Mouse (Mus musculus) stomach, embryonic 14.5 days (tissue): ENCODE data around the gene Fcgr1. TPM values are rescaled to one million over a fixed set of nuclear protein-coding genes. Genes with fewer than 3 reads are reported as not detected.
"Not testable (repeated sequence)": the region's sequence is repeated elsewhere in the genome, so short reads cannot be mapped to it uniquely, and the experiment has no call there.

Source experiments
- ATAC-seq: fragments of 200-750 bp; cut with Nextera tagmentation; 2 replicates; pipeline ENCODE4 v1.8.0; 2017; ENCODE audit warnings: low read depth, moderate TSS enrichment; ENCODE audit not compliant: insufficient number of reproducible peaks, insufficient read depth, low FRiP score
- H3K27ac ChIP-seq: fragments of 300-500 bp; sonication (generic); 2 replicates; pipeline ENCODE4 v1.5.1; 2014; ENCODE audit warnings: mild to moderate bottlenecking, low read length, moderate library complexity, mixed read lengths
- H3K27me3 ChIP-seq: fragments of 300-500 bp; sonication (generic); 2 replicates; pipeline ENCODE4 v1.6.1; 2014; ENCODE audit warnings: low read length, control low read depth, mixed read lengths; ENCODE audit not compliant: control insufficient read depth, insufficient read depth
- H3K36me3 ChIP-seq: fragments of 300-500 bp; sonication (generic); 2 replicates; pipeline ENCODE4 v1.6.1; 2014; ENCODE audit warnings: mild to moderate bottlenecking, control low read depth, low read length, moderate library complexity, mixed read lengths; ENCODE audit not compliant: control insufficient read depth, insufficient read depth
- H3K4me1 ChIP-seq: fragments of 300-500 bp; sonication (generic); 2 replicates; pipeline ENCODE4 v1.6.1; 2014; ENCODE audit warnings: low read length, control low read depth, mixed read lengths; ENCODE audit not compliant: control insufficient read depth, insufficient read depth
- H3K4me2 ChIP-seq: fragments of 300-500 bp; sonication (generic); replicated peaks from 2 replicates; pipeline ENCODE4 v1.6.1; 2014; ENCODE audit warnings: low read depth, low read length, control low read depth
- H3K4me3 ChIP-seq: fragments of 300-500 bp; sonication (generic); 2 replicates; pipeline ENCODE4 v1.5.1; 2014; ENCODE audit warnings: low read depth, low read length, control low read depth
- H3K9ac ChIP-seq: fragments of 300-500 bp; sonication (generic); replicated peaks from 2 replicates; pipeline ENCODE4 v1.6.1; 2014; ENCODE audit warnings: low read depth, mild to moderate bottlenecking, control low read depth, low read length, moderate library complexity, mixed read lengths
- H3K9me3 ChIP-seq: fragments of 300-500 bp; sonication (generic); 2 replicates; pipeline ENCODE4 v1.6.1; 2016; ENCODE audit warnings: low read depth, low read length, control low read depth; ENCODE audit not compliant: control insufficient read depth
- WGBS: fragments of 180-500 bp; shearing (Covaris S2); extraction: QIAGEN DNeasy Blood & Tissue Kit; methylation state at CpG from one replicate; pipeline ENCODE4 v1.1.7; 2014; 5-methylcytosine and 5-hydroxymethylcytosine counted together
- polyA plus RNA-seq: library from polyadenylated mRNA; unstranded; fragments of >200 nt; fragmentation: Nextera tagmentation; extraction: Ambion mirVana; gene quantifications from 2 replicates; pipeline ENCODE4 v1.2.1, GENCODE M21; 2014

Fcgr1 gene
- polyA plus RNA-seq, 1 experiment from 2014 or later: 3.8 TPM

DNA sequence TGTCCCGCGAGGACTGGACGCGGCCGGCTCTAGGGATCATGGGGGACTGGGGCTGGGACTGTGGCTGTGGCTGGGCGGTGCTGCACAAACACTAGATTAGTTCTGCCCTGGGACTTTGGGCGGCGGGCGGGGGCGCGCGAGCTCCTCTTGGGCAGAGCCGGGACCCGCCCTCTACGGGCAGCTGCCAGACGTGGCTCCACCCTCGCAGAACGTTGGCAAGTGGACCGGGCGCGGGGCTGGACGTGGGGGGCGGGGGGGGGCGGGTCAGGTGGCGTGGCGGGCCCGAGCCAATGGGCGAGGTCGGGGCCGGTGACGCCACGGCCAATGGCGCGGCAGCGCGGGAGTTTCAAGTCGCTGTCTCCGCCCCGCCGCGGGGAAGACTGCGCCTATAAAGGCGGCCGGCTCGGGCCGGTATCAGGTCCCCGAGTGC, 47.3 kb downstream of the Fcgr1 start, which contains the start of gene Hist2h3c1:
Hist2h3c1 (plus strand) TSS at position 259 of the 430 bp plus-strand sequence.
- Histone ChIP-seq H3K4me1 (peaks cover 16% of the 10 kb centered on the region; the same call in 1 of the 2 replicates), H3K4me2 (peak within 1 kb of the TSS; percentile 49), H3K27ac (peak within 1 kb of the TSS; percentile 35; the same call in 1 of the 2 replicates), H3K4me3 (peak within 1 kb of the TSS; percentile 33), H3K9ac (peak within 1 kb of the TSS; percentile 48)
- not testable (repeated sequence) for H3K27me3 ChIP-seq, H3K9me3 ChIP-seq, H3K36me3 ChIP-seq
- no CpG with 5 or more reads among the region's 47 CpGs for WGBS
- peak; percentile 93 for ATAC-seq

GRCm38 (mm10) chr3:96246018-96246417, 47.8 kb downstream of the Fcgr1 start:
- H3K9ac ChIP-seq, H3K27ac ChIP-seq, H3K9me3 ChIP-seq, H3K36me3 ChIP-seq, H3K4me2 ChIP-seq, H3K27me3 ChIP-seq, ATAC-seq: not testable (repeated sequence)
- 0% methylated on average over 10 of the region's 21 CpGs for WGBS
- Histone ChIP-seq H3K4me3 (peak overlapping the region; percentile 16; the same call in 1 of the 2 replicates), H3K4me1 (peaks cover 16% of the 10 kb centered on the region; the same call in 1 of the 2 replicates)

GRCm38 (mm10) chr3:96245003-96245886, 48.5 kb downstream of the Fcgr1 start, which contains the start of gene Hist2h2aa1:
TSS of gene Hist2h2aa1 (plus strand) at chr3:96245497.
- H3K9ac ChIP-seq: peak within 1 kb of the TSS; percentile 78
- peak within 1 kb of the TSS; percentile 60 for H3K4me2 ChIP-seq
- H3K4me3 ChIP-seq: peak within 1 kb of the TSS; percentile 43
- peak within 1 kb of the TSS; percentile 98 for H3K27ac ChIP-seq
- ATAC-seq: peak; percentile 90
- H3K4me1 ChIP-seq: peaks cover 16% of the 10 kb centered on the region; the same call in 1 of the 2 replicates
- H3K27me3 ChIP-seq, H3K9me3 ChIP-seq, H3K36me3 ChIP-seq: not testable (repeated sequence)
- WGBS: under 1% methylated on average over 21 of the region's 88 CpGs

DNA sequence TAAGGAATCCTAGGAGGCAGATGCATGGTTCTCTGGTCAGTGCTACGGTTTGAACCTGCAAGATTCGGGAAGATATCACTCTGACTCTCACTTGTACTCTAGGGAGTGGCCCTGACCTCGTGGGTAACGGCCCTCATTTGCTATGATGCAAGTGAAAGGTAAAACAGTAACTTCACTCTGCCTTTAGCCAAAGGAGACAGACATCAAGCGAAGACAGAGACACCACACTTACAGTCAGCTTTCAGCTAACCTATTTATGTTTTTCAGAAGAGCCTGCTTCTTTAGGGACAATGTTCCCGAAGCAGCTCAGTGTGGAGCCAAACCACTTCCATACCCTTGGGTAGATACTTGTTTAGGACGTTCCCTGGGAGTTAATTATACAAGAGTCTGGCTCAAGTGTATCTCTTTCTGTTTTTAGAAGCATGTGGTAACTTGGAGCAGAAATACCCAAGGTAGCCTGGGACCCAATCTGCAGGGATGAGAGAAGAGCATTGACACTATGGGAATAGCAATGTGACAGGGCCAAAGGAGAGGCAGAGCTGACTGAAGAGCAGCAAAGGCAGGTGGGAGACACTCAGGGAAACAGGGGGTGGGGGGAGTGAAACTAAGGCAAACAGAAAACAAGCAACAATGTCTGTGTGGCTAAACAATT, 49.7 kb downstream of the Fcgr1 start:
- Histone ChIP-seq H3K27me3 (no peaks in the 10 kb centered on the region), H3K9ac (peak overlapping the region; percentile 78; the same call in 1 of the 2 replicates), H3K36me3 (no peaks in the 10 kb centered on the region), H3K4me3 (peak overlapping the region; percentile 43; the same call in 1 of the 2 replicates), H3K9me3 (no peaks in the 10 kb centered on the region), H3K4me2 (peak overlapping the region; percentile 60), H3K4me1 (peaks cover 16% of the 10 kb centered on the region; the same call in 1 of the 2 replicates), H3K27ac (peak overlapping the region; percentile 98; the same call in 1 of the 2 replicates)
- WGBS: 71% methylated on average over 7 of the region's 7 CpGs
- ATAC-seq: no peak

GRCm38 (mm10) chr3:96240799-96241197, 53.0 kb downstream of the Fcgr1 start:
- Histone ChIP-seq H3K36me3 (no peaks in the 10 kb centered on the region), H3K27ac (peak overlapping the region; percentile 84), H3K4me1 (peaks cover 18% of the 10 kb centered on the region), H3K4me3 (peak overlapping the region; percentile 4; the same call in 1 of the 2 replicates), H3K9ac (peak overlapping the region; percentile 31; the same call in 1 of the 2 replicates), H3K4me2 (peak overlapping the region; percentile 30), H3K9me3 (no peaks in the 10 kb centered on the region), H3K27me3 (no peaks in the 10 kb centered on the region)
- ATAC-seq: no peak
- WGBS: 77% methylated on average over 9 of the region's 9 CpGs

- not testable (repeated sequence) for H3K27me3 ChIP-seq
Measured at GRCm38 (mm10) chr3:96239949-96240798, 53.6 kb downstream of the Fcgr1 start, which contains the start of gene Hist2h2aa2. TSS of gene Hist2h2aa2 (minus strand) at chr3:96240276.

DNA sequence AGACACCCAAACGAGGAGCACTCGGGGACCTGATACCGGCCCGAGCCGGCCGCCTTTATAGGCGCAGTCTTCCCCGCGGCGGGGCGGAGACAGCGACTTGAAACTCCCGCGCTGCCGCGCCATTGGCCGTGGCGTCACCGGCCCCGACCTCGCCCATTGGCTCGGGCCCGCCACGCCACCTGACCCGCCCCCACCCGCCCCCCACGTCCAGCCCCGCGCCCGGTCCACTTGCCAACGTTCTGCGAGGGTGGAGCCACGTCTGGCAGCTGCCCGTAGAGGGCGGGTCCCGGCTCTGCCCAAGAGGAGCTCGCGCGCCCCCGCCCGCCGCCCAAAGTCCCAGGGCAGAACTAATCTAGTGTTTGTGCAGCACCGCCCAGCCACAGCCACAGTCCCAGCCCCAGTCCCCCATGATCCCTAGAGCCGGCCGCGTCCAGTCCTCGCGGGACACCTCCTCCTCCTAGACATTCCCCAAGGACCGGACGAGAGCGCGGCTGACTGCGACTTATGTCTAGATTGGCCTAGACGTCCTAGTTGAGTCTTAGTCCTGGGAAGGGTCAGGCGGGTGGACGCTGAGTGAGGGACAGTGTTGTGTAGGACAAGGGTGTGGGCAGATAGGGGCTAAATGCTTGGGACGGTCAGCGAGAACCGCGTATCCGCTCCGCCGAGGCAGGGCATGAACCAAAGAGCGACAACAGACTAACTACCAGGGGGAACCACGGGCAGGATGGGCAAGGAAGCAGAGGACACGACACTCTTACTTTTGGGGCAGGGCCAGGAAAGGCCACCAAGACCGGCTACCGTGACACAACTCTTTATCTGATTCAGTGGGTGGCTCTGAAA, 54.6 kb downstream of the Fcgr1 start, which contains the start of gene Hist2h3c2:
Hist2h3c2 (minus strand) TSS at position 174 of the 840 bp plus-strand sequence.
- ATAC-seq: peak; percentile 93
- H3K36me3 ChIP-seq, H3K9me3 ChIP-seq, H3K27me3 ChIP-seq: not testable (repeated sequence)
- Histone ChIP-seq H3K4me3 (peak within 1 kb of the TSS; percentile 32), H3K27ac (peak within 1 kb of the TSS; percentile 61), H3K4me1 (peaks cover 15% of the 10 kb centered on the region), H3K4me2 (peak within 1 kb of the TSS; percentile 59), H3K9ac (peak within 1 kb of the TSS; percentile 65)
- WGBS: under 1% methylated on average over 10 of the region's 68 CpGs

More at GRCm38 (mm10) chr3:96239949-96240798, 53.6 kb downstream of the Fcgr1 start, which contains the start of gene Hist2h2aa2:
- WGBS: 5% methylated on average over 24 of the region's 85 CpGs
- Histone ChIP-seq H3K27ac (peak within 1 kb of the TSS; percentile 84), H3K4me1 (peaks cover 18% of the 10 kb centered on the region), H3K9ac (peak within 1 kb of the TSS; percentile 31; the same call in 1 of the 2 replicates), H3K4me3 (peak within 1 kb of the TSS; percentile 4; the same call in 1 of the 2 replicates), H3K4me2 (peak within 1 kb of the TSS; percentile 30)
- H3K9me3 ChIP-seq, H3K36me3 ChIP-seq: not testable (repeated sequence)
- ATAC-seq: peak; percentile 85
